Mouse (Mus musculus) forebrain, embryonic 13.5 days (tissue): ENCODE measurements at regions not wholly inside any gene's neighbourhood (a gene's known extent, or its start where the extent isn't known, plus 50 kb on each side); places are given as distances from the start of the nearest gene placed in this dataset.

ENCODE experiments used
- ATAC-seq: fragments of 200-750 bp; cut with Nextera tagmentation; 2 replicates; pipeline ENCODE4 v1.8.0; 2017
- H3K27ac ChIP-seq: fragments of 300-500 bp; sonication (generic); 2 replicates; pipeline ENCODE4 v1.5.1; 2015; ENCODE audit warnings: inconsistent platforms, mild to moderate bottlenecking, moderate library complexity
- H3K27me3 ChIP-seq: fragments of 300-500 bp; sonication (generic); 2 replicates; pipeline ENCODE4 v1.6.1; 2015; ENCODE audit warnings: mild to moderate bottlenecking, inconsistent platforms
- H3K36me3 ChIP-seq: fragments of 300-500 bp; sonication (generic); 2 replicates; pipeline ENCODE4 v1.6.1; 2015; ENCODE audit warnings: mild to moderate bottlenecking, inconsistent platforms; ENCODE audit not compliant: poor library complexity, severe bottlenecking
- H3K4me1 ChIP-seq: fragments of 300-500 bp; sonication (generic); 2 replicates; pipeline ENCODE4 v1.6.1; 2015; ENCODE audit warnings: inconsistent platforms
- H3K4me2 ChIP-seq: fragments of 300-500 bp; sonication (generic); 2 replicates; pipeline ENCODE4 v1.6.1; 2015; ENCODE audit warnings: inconsistent platforms, mild to moderate bottlenecking, moderate library complexity
- H3K4me3 ChIP-seq: fragments of 300-500 bp; sonication (generic); 2 replicates; pipeline ENCODE4 v1.5.1; 2015; ENCODE audit warnings: mild to moderate bottlenecking, inconsistent platforms
- H3K9ac ChIP-seq: fragments of 300-500 bp; sonication (generic); 2 replicates; pipeline ENCODE4 v1.6.1; 2015; ENCODE audit warnings: mild to moderate bottlenecking, inconsistent platforms
- H3K9me3 ChIP-seq: fragments of 300-500 bp; sonication (generic); replicated peaks from 2 replicates; pipeline ENCODE4 v1.6.1; 2016; ENCODE audit warnings: inconsistent platforms
- WGBS: fragments of 180-500 bp; shearing (Covaris S2); methylation state at CpG from one replicate; pipeline ENCODE4 v1.1.7; 2015; 5-methylcytosine and 5-hydroxymethylcytosine counted together

DNA sequence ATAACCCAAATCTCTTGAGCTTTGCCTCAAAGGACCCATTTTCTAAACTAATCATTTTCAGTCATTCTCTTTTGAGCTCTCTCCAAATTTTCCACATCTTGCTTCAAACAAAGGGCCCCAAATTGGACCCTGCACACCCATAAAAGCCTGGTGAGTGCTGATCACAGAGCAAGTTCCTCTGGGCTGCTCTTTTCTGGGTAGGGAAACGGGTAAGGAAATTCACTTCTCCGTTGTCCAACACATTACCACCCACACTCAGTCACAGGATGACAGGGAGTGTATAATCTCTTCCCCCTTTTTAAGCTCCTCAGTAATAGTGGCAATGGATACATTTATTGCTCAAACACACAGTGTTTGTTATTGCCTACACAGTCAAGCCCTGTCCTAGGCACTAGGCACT is 580.3 kb downstream of the Rwdd3 start:
- Histone ChIP-seq H3K36me3 (no peaks in the 10 kb centered on the region), H3K27me3 (no peaks in the 10 kb centered on the region), H3K4me3 (no peak overlapping the region), H3K9ac (no peak overlapping the region), H3K9me3 (no peaks in the 10 kb centered on the region), H3K4me2 (no peak overlapping the region), H3K4me1 (no peaks in the 10 kb centered on the region), H3K27ac (no peak overlapping the region)
- 32% methylated on average over 2 of the region's 2 CpGs for WGBS
- no peak for ATAC-seq

DNA sequence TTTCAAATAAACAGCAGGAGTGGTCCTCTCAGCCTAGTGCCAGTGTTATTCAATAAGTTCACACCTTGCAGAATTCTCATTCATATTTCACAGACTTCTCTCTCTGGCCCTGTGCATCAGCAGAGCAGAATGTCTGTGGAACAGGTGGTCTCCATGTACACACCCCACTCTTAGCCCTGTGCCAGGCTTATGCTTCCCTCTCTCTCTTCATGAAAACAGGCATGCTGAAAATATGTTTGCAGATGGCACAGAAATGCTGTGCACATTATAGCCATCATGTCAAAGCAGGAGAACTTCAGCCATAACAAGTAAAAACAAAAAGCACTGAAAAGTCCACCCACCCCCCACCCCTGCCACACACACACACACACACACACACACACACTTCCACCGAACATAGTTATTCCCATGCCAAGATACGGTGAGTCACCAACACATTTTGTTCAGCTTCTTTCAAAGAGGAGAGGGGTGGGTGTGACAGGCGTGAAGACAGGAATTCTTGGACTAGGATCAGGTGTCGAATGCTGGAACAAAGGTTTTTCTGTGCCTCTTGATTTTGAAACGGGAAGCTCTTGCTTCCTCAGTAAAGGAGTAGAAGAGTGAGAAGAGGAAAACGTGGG is 600.6 kb downstream of the Rwdd3 start:
- H3K36me3 ChIP-seq = no peaks in the 10 kb centered on the region
- no peak overlapping the region for H3K4me3 ChIP-seq
- H3K9ac ChIP-seq = no peak overlapping the region
- peak; percentile 94 for ATAC-seq
- no peaks in the 10 kb centered on the region for H3K9me3 ChIP-seq
- WGBS = 42% methylated on average over 6 of the region's 6 CpGs
- H3K27me3 ChIP-seq = no peaks in the 10 kb centered on the region
- no peak overlapping the region for H3K27ac ChIP-seq
- H3K4me1 ChIP-seq = no peaks in the 10 kb centered on the region
- no peak overlapping the region for H3K4me2 ChIP-seq

DNA sequence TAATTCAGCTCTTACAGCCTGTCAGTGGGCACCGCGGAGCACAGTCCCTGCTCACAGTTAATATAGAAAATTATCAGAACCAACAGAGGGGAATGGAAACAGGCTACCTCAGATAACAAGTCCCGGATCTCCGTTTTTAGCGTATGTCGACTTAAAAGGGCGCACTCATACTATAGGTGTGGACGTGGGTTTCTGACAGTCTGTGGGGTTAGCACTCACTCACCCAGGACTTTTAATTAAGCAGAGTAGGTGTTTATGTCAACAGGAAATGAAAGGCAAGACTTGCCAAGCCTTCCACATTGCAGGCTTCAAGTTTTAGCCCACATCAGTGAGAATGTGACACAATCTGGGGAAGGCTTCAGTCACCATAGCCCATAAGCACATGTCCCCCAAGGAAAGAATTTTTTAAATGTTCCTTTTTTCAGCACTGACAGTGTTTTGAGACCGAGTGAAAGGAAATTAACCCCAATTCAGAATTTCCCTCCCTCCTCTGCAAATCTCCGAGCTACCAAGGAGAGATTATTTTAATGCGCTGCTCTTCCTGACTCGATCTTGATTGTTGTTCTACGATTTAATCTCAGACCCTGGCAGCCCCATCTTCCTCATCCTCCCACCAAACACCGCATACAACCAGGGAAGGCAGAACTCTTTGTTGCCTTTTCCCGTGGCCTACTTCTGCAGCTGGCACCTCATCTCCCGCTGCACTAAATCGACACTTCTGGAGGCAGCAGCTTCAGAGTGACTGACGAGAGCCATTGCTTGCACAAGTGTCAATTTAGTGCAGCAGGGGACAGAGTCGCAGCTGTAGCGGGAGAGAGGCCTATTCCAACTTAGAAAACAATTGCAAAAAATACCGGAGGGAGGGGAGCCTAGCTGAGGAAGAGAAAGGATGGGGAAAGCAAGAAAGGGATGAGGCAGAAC is 629.7 kb downstream of the Rwdd3 start:
- Histone ChIP-seq H3K4me3 (no peak overlapping the region), H3K9ac (0 out of 2 replicates have a peak overlapping the region, but pooled peaks have one; percentile 8), H3K4me1 (peaks cover 13% of the 10 kb centered on the region), H3K36me3 (no peaks in the 10 kb centered on the region), H3K4me2 (peak overlapping the region; percentile 16; the same call in 1 of the 2 replicates), H3K27ac (peak overlapping the region; percentile 76), H3K27me3 (no peaks in the 10 kb centered on the region), H3K9me3 (no peaks in the 10 kb centered on the region)
- ATAC-seq = peak; percentile 92
- WGBS = 48% methylated on average over 21 of the region's 21 CpGs

GRCm38 (mm10) chr3:120533901-120534300 is 637.6 kb downstream of the Rwdd3 start:
- H3K36me3 ChIP-seq = no peaks in the 10 kb centered on the region
- no peak overlapping the region for H3K9ac ChIP-seq
- ATAC-seq = peak; percentile 38; the same call in 1 of the 2 replicates
- H3K9me3 ChIP-seq = no peaks in the 10 kb centered on the region
- H3K4me1 ChIP-seq = 0 out of 2 replicates have a peak, but pooled peaks cover 3% of the 10 kb centered on the region
- no peaks in the 10 kb centered on the region for H3K27me3 ChIP-seq
- H3K4me2 ChIP-seq = no peak overlapping the region
- no peak overlapping the region for H3K27ac ChIP-seq
- H3K4me3 ChIP-seq = no peak overlapping the region
- WGBS = 84% methylated on average over 3 of the region's 3 CpGs

GRCm38 (mm10) chr3:120531880-120532580 is 639.5 kb downstream of the Rwdd3 start:
- no peaks in the 10 kb centered on the region for H3K9me3 ChIP-seq
- 63% methylated on average over 9 of the region's 9 CpGs for WGBS
- peak; percentile 51; the same call in 1 of the 2 replicates for ATAC-seq
- H3K27ac ChIP-seq = no peak overlapping the region
- H3K4me1 ChIP-seq = 0 out of 2 replicates have a peak, but pooled peaks cover 3% of the 10 kb centered on the region
- H3K9ac ChIP-seq = no peak overlapping the region
- no peaks in the 10 kb centered on the region for H3K36me3 ChIP-seq
- H3K4me2 ChIP-seq = no peak overlapping the region
- H3K4me3 ChIP-seq = no peak overlapping the region
- no peaks in the 10 kb centered on the region for H3K27me3 ChIP-seq

GRCm38 (mm10) chr3:120511651-120512050 is 659.8 kb downstream of the Rwdd3 start:
- Histone ChIP-seq H3K4me1 (no peaks in the 10 kb centered on the region), H3K9ac (no peak overlapping the region), H3K36me3 (no peaks in the 10 kb centered on the region), H3K4me2 (no peak overlapping the region), H3K27me3 (no peaks in the 10 kb centered on the region), H3K9me3 (no peaks in the 10 kb centered on the region), H3K27ac (no peak overlapping the region), H3K4me3 (no peak overlapping the region)
- ATAC-seq = 0 out of 2 replicates have a peak, but pooled peaks have one; percentile 41
- 46% methylated on average over 1 of the region's 1 CpGs for WGBS

GRCm38 (mm10) chr3:120498937-120499336 is 672.6 kb downstream of the Rwdd3 start:
- 89% methylated on average over 4 of the region's 4 CpGs for WGBS
- Histone ChIP-seq H3K27ac (no peak overlapping the region), H3K9ac (no peak overlapping the region), H3K4me3 (no peak overlapping the region), H3K4me1 (no peaks in the 10 kb centered on the region), H3K4me2 (no peak overlapping the region), H3K9me3 (no peaks in the 10 kb centered on the region), H3K36me3 (no peaks in the 10 kb centered on the region), H3K27me3 (no peaks in the 10 kb centered on the region)
- no peak for ATAC-seq

GRCm38 (mm10) chr3:120477934-120478333 is 693.6 kb downstream of the Rwdd3 start:
- H3K36me3 ChIP-seq = no peaks in the 10 kb centered on the region
- H3K4me2 ChIP-seq = no peak overlapping the region
- no peaks in the 10 kb centered on the region for H3K9me3 ChIP-seq
- H3K4me3 ChIP-seq = no peak overlapping the region
- H3K9ac ChIP-seq = no peak overlapping the region
- H3K27me3 ChIP-seq = no peaks in the 10 kb centered on the region
- no peak for ATAC-seq
- H3K4me1 ChIP-seq = peaks cover 8% of the 10 kb centered on the region
- 19% methylated on average over 1 of the region's 1 CpGs for WGBS
- H3K27ac ChIP-seq = no peak overlapping the region

DNA sequence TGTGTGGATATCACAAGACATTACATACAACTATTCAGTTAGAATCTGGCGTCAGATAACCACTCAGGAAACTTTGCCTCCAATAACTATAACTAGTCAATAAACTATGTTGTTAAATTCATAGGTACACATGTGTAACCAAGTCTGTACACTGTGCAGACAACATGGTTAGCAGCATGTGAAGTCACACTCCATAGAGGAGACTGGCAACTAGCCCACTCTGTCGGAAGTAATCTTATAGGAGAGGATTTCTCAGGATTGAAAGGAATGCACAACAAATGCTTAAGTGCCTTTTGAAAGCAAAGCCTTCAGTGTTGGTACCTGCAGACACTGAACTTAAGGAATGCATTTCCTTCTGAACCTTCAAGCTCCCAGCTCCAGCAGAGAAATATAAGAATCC is 693.0 kb upstream of the Ptbp2 start:
- H3K4me3 ChIP-seq = no peak overlapping the region
- H3K4me2 ChIP-seq = no peak overlapping the region
- no peaks in the 10 kb centered on the region for H3K36me3 ChIP-seq
- H3K4me1 ChIP-seq = peaks cover 15% of the 10 kb centered on the region
- H3K27ac ChIP-seq = no peak overlapping the region
- H3K27me3 ChIP-seq = no peaks in the 10 kb centered on the region
- no peaks in the 10 kb centered on the region for H3K9me3 ChIP-seq
- H3K9ac ChIP-seq = no peak overlapping the region
- 41% methylated on average over 2 of the region's 2 CpGs for WGBS
- no peak for ATAC-seq

DNA sequence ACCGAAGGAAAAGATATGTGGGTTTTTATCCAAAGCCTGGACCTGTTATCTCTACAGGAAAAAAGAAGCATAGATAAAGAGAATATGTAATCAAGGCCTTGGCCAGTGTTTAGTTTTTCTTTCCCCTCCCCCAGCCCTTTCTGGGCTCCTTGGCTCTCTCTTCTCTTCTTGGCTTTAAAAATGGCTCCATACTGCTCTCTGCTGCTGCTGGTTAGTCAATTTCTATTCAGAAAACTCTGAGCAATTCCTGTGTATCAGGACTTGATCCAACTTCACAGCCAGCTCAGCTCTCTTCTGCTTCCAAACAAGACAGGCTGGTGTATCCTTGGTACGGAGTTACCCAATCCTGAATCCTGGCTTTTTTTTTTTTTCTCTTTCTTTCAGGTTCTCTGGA is 689.4 kb upstream of the Ptbp2 start:
- no peak overlapping the region for H3K4me2 ChIP-seq
- no peaks in the 10 kb centered on the region for H3K9me3 ChIP-seq
- H3K9ac ChIP-seq = no peak overlapping the region
- H3K4me3 ChIP-seq = no peak overlapping the region
- H3K36me3 ChIP-seq = no peaks in the 10 kb centered on the region
- H3K27ac ChIP-seq = no peak overlapping the region
- ATAC-seq = peak; percentile 88
- peaks cover 19% of the 10 kb centered on the region for H3K4me1 ChIP-seq
- H3K27me3 ChIP-seq = no peaks in the 10 kb centered on the region
- WGBS = 56% methylated on average over 2 of the region's 2 CpGs

- peak overlapping the region; percentile 48; the same call in 1 of the 2 replicates for H3K27ac ChIP-seq
- H3K4me3 ChIP-seq = no peak overlapping the region
- H3K9me3 ChIP-seq = no peaks in the 10 kb centered on the region
- ATAC-seq = peak; percentile 60
- WGBS = 36% methylated on average over 13 of the region's 13 CpGs
- H3K36me3 ChIP-seq = no peaks in the 10 kb centered on the region
- H3K4me1 ChIP-seq = peaks cover 19% of the 10 kb centered on the region
- H3K4me2 ChIP-seq = peak overlapping the region; percentile 4; the same call in 1 of the 2 replicates
- no peaks in the 10 kb centered on the region for H3K27me3 ChIP-seq
- no peak overlapping the region for H3K9ac ChIP-seq
Measured at GRCm38 (mm10) chr3:120472687-120473644, 688.7 kb upstream of the Ptbp2 start.
